Mouse (Mus musculus) adrenal gland, postnatal 36 days (tissue): ENCODE results near the gene Klhl22. TPM values are rescaled to one million over a fixed set of nuclear protein-coding genes. Genes with fewer than 3 reads are reported as not detected.

Source experiments
- DNase-seq, 2 experiments: peaks; one replicate each; pipeline ENCODE4 v3.0.0; 2021; ENCODE audit warnings: mixed read lengths in 1 of 2
- total RNA-seq, 2 experiments: library from RNA; stranded (reverse); gene quantifications; 2 replicates each; pipeline ENCODE4 v1.2.3; 2021

Gene Klhl22
- total RNA-seq, 2 experiments from 2014 or later = 38.3 to 43.1 TPM

GRCm38 (mm10) chr16:17833681-17834399 is 74.4 kb downstream of the Klhl22 start:
- peak; percentile 25 to 36 for DNase-seq

- no peak for DNase-seq
Observed at GRCm38 (mm10) chr16:17834543-17834942, 75.1 kb downstream of the Klhl22 start.

- DNase-seq = no peak
Observed at GRCm38 (mm10) chr16:17835481-17835880, 76.1 kb downstream of the Klhl22 start.

- no peak for DNase-seq
Observed at GRCm38 (mm10) chr16:17838051-17838450, 78.6 kb downstream of the Klhl22 start, which contains the start of gene Car15. TSS of gene Car15 (minus strand) at chr16:17838364.

- no peak for DNase-seq
Observed at GRCm38 (mm10) chr16:17839976-17840375, 80.6 kb downstream of the Klhl22 start.

GRCm38 (mm10) chr16:17842437-17842836 is 83.0 kb downstream of the Klhl22 start:
- DNase-seq = no peak

Other genes starting within 250 kb of the Klhl22 start
- 10 to 100 TPM; 31.4 to 39.4 TPM for gene Thap7, start 228.5 kb upstream of the Klhl22 start, total RNA-seq
- gene Lrrc74b, start 198.4 kb upstream of the Klhl22 start, total RNA-seq = not detected
- gene P2rx6, start 197.7 kb upstream of the Klhl22 start, total RNA-seq = 1 to 10 TPM; 1.4 TPM
- 10 to 100 TPM; 10.1 to 17.8 TPM for gene Slc7a4, start 176.4 kb upstream of the Klhl22 start, total RNA-seq
- 10 to 100 TPM; 24.5 to 28.1 TPM for gene Smpd4, start 140.3 kb upstream of the Klhl22 start, total RNA-seq
- gene Ccdc74a, start 113.1 kb upstream of the Klhl22 start, total RNA-seq = 1 to 10 TPM; 1.5 to 2.5 TPM
- gene Med15, start 26.7 kb upstream of the Klhl22 start, total RNA-seq = 10 to 100 TPM; 52.9 to 60.5 TPM
- gene Scarf2, start 37.7 kb downstream of the Klhl22 start, total RNA-seq = 10 to 100 TPM in 1 of 2 experiments, 1 to 10 TPM in 1; 8.6 to 11.6 TPM
- not detected for gene B830017H08Rik, start 73.5 kb downstream of the Klhl22 start, total RNA-seq
- gene Car15, start 78.7 kb downstream of the Klhl22 start, total RNA-seq = 1 to 10 TPM; 1.7 to 2.3 TPM
- gene Gm20518, start 132.1 kb downstream of the Klhl22 start, total RNA-seq = under 1 TPM; 0.20 to 0.40 TPM
- gene Tssk1, start 134.6 kb downstream of the Klhl22 start, total RNA-seq = under 1 TPM; 0.10 to 0.13 TPM
- gene Dgcr2, start 138.9 kb downstream of the Klhl22 start, total RNA-seq = 10 to 100 TPM; 61.7 to 67.5 TPM
- not detected for gene Tssk2, start 139.0 kb downstream of the Klhl22 start, total RNA-seq
- 10 to 100 TPM; 13.9 to 16.7 TPM for gene Ess2, start 151.7 kb downstream of the Klhl22 start, total RNA-seq
- gene Gsc2, start 155.4 kb downstream of the Klhl22 start, total RNA-seq = not detected
- 100 to 1,000 TPM; 365 to 608 TPM for gene Slc25a1, start 168.6 kb downstream of the Klhl22 start, total RNA-seq
- not detected for gene Vpreb2, start 220.8 kb downstream of the Klhl22 start, total RNA-seq